In genomic region chr1:39284786-39285185, GRCm38 (mm10) we compare ENCODE assay signal across 10 mouse cellular contexts.
DNase-seq lines count a peak whose midpoint lies in the region; ATAC-seq lines count a peak whose summit lies in the region.
"Had no signal": no experiment of that assay in that cellular context is flagged by ENCODE, and none has a peak within 500 bp of the region (broad histone marks: within the 10 kb centered on the region; RNA-seq: fewer than 3 reads in every experiment).

No protein-coding gene starts in this region.

- no peak overlapping the region for H3K4me2 ChIP-seq in liver, embryonic 13.5 days
- H3K4me2 ChIP-seq: midbrain, embryonic 13.5 days had no signal

- H3K9me3 ChIP-seq in liver, embryonic 13.5 days (replicated peaks): no peaks in the 10 kb centered on the region
- H3K9me3 ChIP-seq: midbrain, embryonic 13.5 days had no signal

- H3K4me1 ChIP-seq in liver, embryonic 13.5 days (replicated peaks): no peaks in the 10 kb centered on the region

- 59% methylated on average over 16 of the region's 16 CpGs for WGBS in liver, embryonic 13.5 days (ENCODE audit: insufficient replicate concordance)

- ATAC-seq in liver, embryonic 13.5 days (ENCODE audit: low read depth): no peak
- no peak for ATAC-seq in erythroid progenitor cell, adult 5-6 weeks (replicated peaks; ENCODE audit: low FRiP score, poor library complexity, severe bottlenecking)
- no peak for ATAC-seq in megakaryocyte progenitor cell, adult 5-6 weeks (replicated peaks; ENCODE audit: poor library complexity)
- ATAC-seq: midbrain, embryonic 13.5 days; Patski had no signal

- H3K27ac ChIP-seq in liver, embryonic 13.5 days: no peak overlapping the region
- H3K27ac ChIP-seq: midbrain, embryonic 13.5 days had no signal

- H3K4me3 ChIP-seq in liver, embryonic 13.5 days (replicated peaks): no peak overlapping the region
- H3K4me3 ChIP-seq: midbrain, embryonic 13.5 days had no signal

- DNase-seq in cerebellum, adult 11 months: peak; percentile 12
- DNase-seq in cerebellum, adult 9-10 months: no peak
- DNase-seq in adrenal gland, adult 8-10 months: peak; percentile 86
- DNase-seq in heart, adult 8-10 months (ENCODE audit: low spot score): peak; percentile 78
- DNase-seq in liver, embryonic 13.5 days: peak; percentile 3
- DNase-seq in neural tube, embryonic 10.5 days (ENCODE audit: extremely low spot score, low spot score): no peak

- no peaks in the 10 kb centered on the region for H3K27me3 ChIP-seq in liver, embryonic 13.5 days
- H3K27me3 ChIP-seq: midbrain, embryonic 13.5 days; Patski had no signal

- H3K36me3 ChIP-seq in liver, embryonic 13.5 days: no peaks in the 10 kb centered on the region
- H3K36me3 ChIP-seq: midbrain, embryonic 13.5 days had no signal

- no peak overlapping the region for H3K9ac ChIP-seq in liver, embryonic 13.5 days
- H3K9ac ChIP-seq: midbrain, embryonic 13.5 days had no signal

Comparison
In these comparisons a context has a peak if more than half of its experiments do, and no peak if none do; other contexts are left out.
1. DNase-seq: peak in cerebellum, adult 11 months (single experiment), adrenal gland, adult 8-10 months (single experiment), heart, adult 8-10 months (single experiment) and liver, embryonic 13.5 days (single experiment); none in cerebellum, adult 9-10 months (single experiment) and neural tube, embryonic 10.5 days (single experiment).